Mouse (Mus musculus): ENCODE results near the gene Ppp4r2. TPM values are rescaled to one million over a fixed set of nuclear protein-coding genes. Genes with fewer than 3 reads are reported as not detected.

Ppp4r2 gene
- total RNA-seq, 2 experiments from 2014 or later = 71.9 to 85.0 TPM

GRCm38 (mm10) chr6:100889340-100889739 is 55.9 kb downstream of the Ppp4r2 start:
- intact Hi-C loops (cut with DNase I) = loop anchor here (10.0 kb wide), 2 partner anchors 475 to 645 kb away; no protein-coding TSS in a partner anchor
- no peak for TF ChIP-seq CTCF (IDR thresholded peaks at IDR 0.05)
- no peak overlapping the region for H3K27ac ChIP-seq
- H3K4me3 ChIP-seq = no peak overlapping the region
- DNase-seq (ENCODE audit: extremely low spot score in 1 of 2, low spot score in 2 of 2) = no peak

GRCm38 (mm10) chr6:100892489-100892888 is 59.1 kb downstream of the Ppp4r2 start:
- intact Hi-C loops (cut with DNase I) = loop anchor here (5.0 kb wide), 1 partner anchor 75 kb away; no protein-coding TSS in a partner anchor
- Histone ChIP-seq H3K27ac (no peak overlapping the region), H3K4me3 (no peak overlapping the region)
- no peak for TF ChIP-seq CTCF (IDR thresholded peaks at IDR 0.05)
- no peak for DNase-seq (ENCODE audit: extremely low spot score in 1 of 2, low spot score in 2 of 2)

DNA sequence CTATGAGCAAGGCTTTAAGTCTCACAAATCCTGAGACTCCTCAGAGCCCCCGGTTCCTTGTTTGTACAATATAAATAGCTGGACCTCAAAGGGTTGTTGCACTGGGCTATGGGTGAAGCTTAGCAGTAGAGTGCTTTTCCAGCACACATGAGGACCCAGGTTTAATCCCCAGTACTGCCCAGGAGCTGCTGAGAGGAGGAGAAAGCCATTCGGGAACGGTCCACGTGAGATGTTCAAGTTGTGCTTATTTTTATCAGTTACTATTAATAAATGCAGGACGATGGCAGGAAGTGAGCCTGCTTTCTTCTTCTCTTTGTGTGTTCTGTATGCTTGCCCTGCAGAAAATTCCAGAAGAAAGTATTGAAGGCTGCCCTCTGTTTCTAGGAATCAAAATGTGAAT is 59.7 kb downstream of the Ppp4r2 start:
- intact Hi-C loops (cut with DNase I) = loop anchor here (5.0 kb wide), 1 partner anchor 74 kb away; no protein-coding TSS in a partner anchor
- no peak overlapping the region for H3K4me3 ChIP-seq
- TF ChIP-seq CTCF (IDR thresholded peaks at IDR 0.05) = no peak
- no peak for DNase-seq (ENCODE audit: extremely low spot score in 1 of 2, low spot score in 2 of 2)
- H3K27ac ChIP-seq = no peak overlapping the region

- Histone ChIP-seq H3K27ac (no peak overlapping the region), H3K4me3 (no peak overlapping the region)
- DNase-seq (ENCODE audit: extremely low spot score in 1 of 2, low spot score in 2 of 2) = no peak
- intact Hi-C loops (cut with DNase I) = no loop called here
- no peak for TF ChIP-seq CTCF (IDR thresholded peaks at IDR 0.05)
Measured at GRCm38 (mm10) chr6:100895183-100895582, 61.8 kb downstream of the Ppp4r2 start.

DNA sequence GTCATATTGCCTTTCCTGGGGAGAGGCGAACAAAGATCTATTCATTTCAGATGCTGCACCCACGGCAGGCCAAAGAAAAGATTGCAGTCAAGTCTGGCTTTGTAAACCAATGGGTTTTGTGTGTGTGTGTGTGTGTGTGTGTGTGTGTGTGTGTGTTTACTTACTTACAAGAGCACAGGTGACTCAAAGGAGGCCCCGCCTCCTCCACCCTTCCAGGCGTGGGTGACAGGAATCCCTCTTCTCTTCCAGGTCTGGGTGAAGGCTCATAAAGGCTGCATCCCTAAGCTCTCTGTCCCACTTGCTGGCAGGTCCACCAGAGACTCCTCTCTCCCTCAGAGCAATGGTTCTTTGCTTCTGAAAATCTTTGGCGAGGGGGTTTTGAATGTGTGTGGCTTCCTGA is 63.5 kb downstream of the Ppp4r2 start:
- intact Hi-C loops (cut with DNase I) = no loop called here
- no peak for DNase-seq (ENCODE audit: extremely low spot score in 1 of 2, low spot score in 2 of 2)
- Histone ChIP-seq H3K4me3 (no peak overlapping the region), H3K27ac (no peak overlapping the region)
- TF ChIP-seq CTCF (IDR thresholded peaks at IDR 0.05) = no peak

DNA sequence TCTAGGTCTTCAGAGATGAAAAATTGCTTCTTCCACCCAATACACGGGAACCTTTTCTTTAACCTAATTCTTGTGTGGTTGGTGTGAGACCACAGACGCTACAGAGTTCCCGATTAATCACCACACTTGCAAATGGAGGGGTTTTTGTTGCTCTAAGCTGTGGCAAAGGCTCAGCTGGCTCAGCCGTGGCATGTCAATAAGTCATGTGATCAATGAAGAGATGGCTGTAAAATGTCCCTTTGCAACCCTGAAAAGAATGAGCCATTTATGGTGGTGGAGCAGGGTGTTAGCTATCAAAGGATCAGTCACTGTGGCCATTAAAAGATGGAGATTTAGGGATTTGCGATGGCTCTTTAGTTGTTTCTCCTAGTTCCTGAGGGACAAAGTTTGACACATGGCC is 71.0 kb downstream of the Ppp4r2 start:
- DNase-seq (ENCODE audit: extremely low spot score in 1 of 2, low spot score in 2 of 2) = no peak
- Histone ChIP-seq H3K27ac (no peak overlapping the region), H3K4me3 (no peak overlapping the region)
- no peak for TF ChIP-seq CTCF (IDR thresholded peaks at IDR 0.05)
- intact Hi-C loops (cut with DNase I) = no loop called here

GRCm38 (mm10) chr6:100910136-100910675 is 76.8 kb downstream of the Ppp4r2 start:
- Histone ChIP-seq H3K27ac (no peak overlapping the region), H3K4me3 (no peak overlapping the region)
- TF ChIP-seq CTCF (IDR thresholded peaks at IDR 0.05) = no peak
- intact Hi-C loops (cut with DNase I) = no loop called here
- no peak for DNase-seq (ENCODE audit: extremely low spot score in 1 of 2, low spot score in 2 of 2)

Other genes with a start within 250 kb of the Ppp4r2 start
- gene Shq1, start 162.5 kb upstream of the Ppp4r2 start, total RNA-seq (2021) = 1 to 10 TPM; 5.8 to 6.7 TPM
- gene Gxylt2, start 128.9 kb upstream of the Ppp4r2 start, total RNA-seq (2021) = 1 to 10 TPM; 1.2 to 1.6 TPM